Mouse (Mus musculus) CH12.LX (cell line): ENCODE data around the gene Olfr172. TPM values are rescaled to one million over a fixed set of nuclear protein-coding genes. Genes with fewer than 3 reads are reported as not detected.

Experiments
- DNase-seq: peaks from one replicate; pipeline ENCODE4 v3.0.0-alpha.2; 2013; ENCODE audit errors: extremely low read depth
- H3K27ac ChIP-seq: 2 replicates; pipeline ENCODE4 v1.5.1; 2012; ENCODE audit warnings: low read depth, mild to moderate bottlenecking, control low read depth, moderate library complexity; ENCODE audit not compliant: insufficient read depth
- H3K27me3 ChIP-seq: replicated peaks from 2 replicates; pipeline ENCODE3; 2012; ENCODE audit warnings: inconsistent platforms
- H3K36me3 ChIP-seq, 2 experiments: replicated peaks in 1 of 2; 2 replicates each; pipeline versions ENCODE3 to v1.6.1; 2012; ENCODE audit warnings: inconsistent platforms in 1 of 2, low read length in 1 of 2, mild to moderate bottlenecking in 1 of 2, mixed read lengths in 1 of 2, moderate library complexity in 1 of 2; ENCODE audit not compliant: control insufficient read depth in 1 of 2, insufficient read depth in 1 of 2
- H3K4me1 ChIP-seq, 2 experiments: 2 replicates each; pipeline ENCODE4 v1.6.1; 2012; ENCODE audit warnings: inconsistent platforms in 1 of 2, moderate library complexity in 1 of 2; ENCODE audit not compliant: insufficient read depth in 2 of 2, control insufficient read depth in 1 of 2
- H3K4me2 ChIP-seq: 2 replicates; pipeline ENCODE4 v1.6.1; 2012; ENCODE audit warnings: low read depth, mild to moderate bottlenecking, control low read depth; ENCODE audit not compliant: poor library complexity, insufficient read depth, severe bottlenecking
- H3K4me3 ChIP-seq, 3 experiments: fragments of 150-350 bp in 1 of 3; sonication (generic) in 1 of 3; replicated peaks in 1 of 3; 2 replicates each; pipeline versions ENCODE3 to v1.5.1; 2011 to 2012; ENCODE audit warnings: low read depth in 2 of 3, low read length in 2 of 3, mild to moderate bottlenecking in 2 of 3, moderate library complexity in 2 of 3, control low read depth in 1 of 3, improper control_type of control experiment in 1 of 3, inconsistent platforms in 1 of 3, mixed read lengths in 1 of 3; ENCODE audit not compliant: poor library complexity in 1 of 3
- H3K79me2 ChIP-seq: replicated peaks from 2 replicates; pipeline ENCODE4 v1.6.1; 2012; ENCODE audit warnings: mild to moderate bottlenecking, moderate library complexity; ENCODE audit not compliant: control insufficient read depth, poor library complexity, insufficient read depth, severe bottlenecking; ENCODE audit errors: extremely low read depth
- H3K9ac ChIP-seq: 2 replicates; pipeline ENCODE4 v1.6.1; 2012; ENCODE audit warnings: low read depth, mild to moderate bottlenecking, control low read depth, moderate library complexity; ENCODE audit not compliant: insufficient read depth
- H3K9me3 ChIP-seq: replicated peaks from 2 replicates; pipeline ENCODE3; 2012; ENCODE audit warnings: low read length, inconsistent platforms, mixed read lengths
- BHLHE40 ChIP-seq: IDR thresholded peaks from 2 replicates; pipeline ENCODE4 v1.6.1; 2011; ENCODE audit warnings: mild to moderate bottlenecking, low read depth, low read length, improper control_type of control experiment
- CHD1 ChIP-seq: IDR thresholded peaks from 2 replicates; pipeline ENCODE4 v1.6.1; 2012; ENCODE audit warnings: low read depth, low read length, improper control_type of control experiment, inconsistent platforms
- CHD2 ChIP-seq: IDR thresholded peaks from 2 replicates; pipeline ENCODE4 v1.6.1; 2011; ENCODE audit warnings: low read length, improper control_type of control experiment
- CTCF ChIP-seq, 2 experiments: IDR thresholded peaks in 1 of 2; conservative IDR thresholded peaks in 1 of 2; 2 replicates each; pipeline ENCODE4 v1.5.1; 2011 to 2012; ENCODE audit warnings: low read depth in 2 of 2, low read length in 2 of 2, improper control_type of control experiment in 1 of 2, inconsistent platforms in 1 of 2, mild to moderate bottlenecking in 1 of 2, moderate library complexity in 1 of 2
- E2F4 ChIP-seq: IDR thresholded peaks from 2 replicates; pipeline ENCODE4 v1.6.1; 2011; ENCODE audit warnings: low read depth, low read length, improper control_type of control experiment; ENCODE audit not compliant: insufficient replicate concordance
- ELF1 ChIP-seq: IDR thresholded peaks from 2 replicates; pipeline ENCODE4 v1.6.1; 2014; ENCODE audit warnings: low read depth, mild to moderate bottlenecking, inconsistent platforms, low read length, improper control_type of control experiment
- EP300 ChIP-seq: IDR thresholded peaks from 2 replicates; pipeline ENCODE4 v1.6.1; 2011; ENCODE audit warnings: low read length, improper control_type of control experiment
- ETS1 ChIP-seq: conservative IDR thresholded peaks from 2 replicates; pipeline ENCODE4 v1.6.1; 2012; ENCODE audit warnings: low read depth, mild to moderate bottlenecking, inconsistent platforms, low read length, improper control_type of control experiment, moderate library complexity
- GABPA ChIP-seq: IDR thresholded peaks from 2 replicates; pipeline ENCODE4 v1.6.1; 2012; ENCODE audit warnings: low read depth, low read length, improper control_type of control experiment, inconsistent platforms; ENCODE audit not compliant: insufficient replicate concordance
- HCFC1 ChIP-seq: IDR thresholded peaks from 2 replicates; pipeline ENCODE4 v1.6.1; 2012; ENCODE audit warnings: low read depth, mild to moderate bottlenecking, inconsistent platforms, low read length, improper control_type of control experiment
- IRF4 ChIP-seq: IDR thresholded peaks from 2 replicates; pipeline ENCODE4 v1.6.1; 2014; ENCODE audit warnings: low read depth, mild to moderate bottlenecking, inconsistent platforms, low read length, improper control_type of control experiment
- JUN ChIP-seq: IDR thresholded peaks from 2 replicates; pipeline ENCODE4 v1.6.1; 2011; ENCODE audit warnings: low read depth, mild to moderate bottlenecking, low read length, improper control_type of control experiment, moderate library complexity; ENCODE audit not compliant: insufficient read depth
- JUND ChIP-seq: conservative IDR thresholded peaks from 2 replicates; pipeline ENCODE4 v1.6.1; 2011; ENCODE audit warnings: low read depth, low read length, improper control_type of control experiment
- KAT2A ChIP-seq: IDR thresholded peaks from 2 replicates; pipeline ENCODE4 v1.6.1; 2012; ENCODE audit warnings: low read length, improper control_type of control experiment, inconsistent platforms; ENCODE audit not compliant: insufficient replicate concordance
- MAFK ChIP-seq: IDR thresholded peaks from 2 replicates; pipeline ENCODE4 v1.6.1; 2011; ENCODE audit warnings: low read length, improper control_type of control experiment; ENCODE audit not compliant: insufficient replicate concordance
- MAX ChIP-seq: IDR thresholded peaks from 2 replicates; pipeline ENCODE4 v1.6.1; 2011; ENCODE audit warnings: low read length, improper control_type of control experiment
- MAZ ChIP-seq: IDR thresholded peaks from 2 replicates; pipeline ENCODE4 v1.6.1; 2012; ENCODE audit warnings: low read depth, mild to moderate bottlenecking, inconsistent platforms, low read length, improper control_type of control experiment, moderate library complexity
- MEF2A ChIP-seq: IDR thresholded peaks from 2 replicates; pipeline ENCODE4 v1.6.1; 2014; ENCODE audit warnings: low read depth, mild to moderate bottlenecking, inconsistent platforms, low read length, improper control_type of control experiment, borderline replicate concordance
- MXI1 ChIP-seq: IDR thresholded peaks from 2 replicates; pipeline ENCODE4 v1.6.1; 2011; ENCODE audit warnings: mild to moderate bottlenecking, low read depth, low read length, improper control_type of control experiment
- MYC ChIP-seq: IDR thresholded peaks from 2 replicates; pipeline ENCODE4 v1.6.1; 2011; ENCODE audit warnings: low read depth, mild to moderate bottlenecking, improper control_type of control experiment, low read length
- NELFE ChIP-seq: IDR thresholded peaks from 2 replicates; pipeline ENCODE4 v1.6.1; 2011; ENCODE audit warnings: low read depth, low read length, improper control_type of control experiment
- NRF1 ChIP-seq: IDR thresholded peaks from 2 replicates; pipeline ENCODE4 v1.6.1; 2014; ENCODE audit warnings: low read depth, mild to moderate bottlenecking, inconsistent platforms, low read length, improper control_type of control experiment, moderate library complexity
- PAX5 ChIP-seq: IDR thresholded peaks from 2 replicates; pipeline ENCODE4 v1.6.1; 2012; ENCODE audit warnings: low read length, inconsistent platforms, mixed read lengths
- POLR2A ChIP-seq: IDR thresholded peaks from 2 replicates; pipeline ENCODE4 v1.6.1; 2011; ENCODE audit warnings: low read depth, mild to moderate bottlenecking, improper control_type of control experiment, low read length
- POLR2AphosphoS2 ChIP-seq: IDR thresholded peaks from 2 replicates; pipeline ENCODE4 v1.6.1; 2011; ENCODE audit warnings: low read depth, low read length, improper control_type of control experiment
- RAD21 ChIP-seq: IDR thresholded peaks from 2 replicates; pipeline ENCODE4 v1.6.1; 2011; ENCODE audit warnings: low read depth, mild to moderate bottlenecking, low read length, improper control_type of control experiment, moderate library complexity
- RCOR1 ChIP-seq: conservative IDR thresholded peaks from 2 replicates; pipeline ENCODE4 v1.6.1; 2012; ENCODE audit warnings: low read depth, mild to moderate bottlenecking, inconsistent platforms, low read length, improper control_type of control experiment
- SIN3A ChIP-seq: IDR thresholded peaks from 2 replicates; pipeline ENCODE4 v1.6.1; 2012; ENCODE audit warnings: low read length, improper control_type of control experiment, inconsistent platforms
- SMC3 ChIP-seq: IDR thresholded peaks from 2 replicates; pipeline ENCODE4 v1.6.1; 2011; ENCODE audit warnings: low read depth, low read length, improper control_type of control experiment
- TBP ChIP-seq: conservative IDR thresholded peaks from 2 replicates; pipeline ENCODE4 v1.6.1; 2011; ENCODE audit warnings: low read depth, low read length, improper control_type of control experiment
- TCF12 ChIP-seq: IDR thresholded peaks from 2 replicates; pipeline ENCODE4 v1.6.1; 2014; ENCODE audit warnings: low read depth, mild to moderate bottlenecking, inconsistent platforms, low read length, improper control_type of control experiment
- UBTF ChIP-seq: IDR thresholded peaks from 2 replicates; pipeline ENCODE4 v1.6.1; 2012; ENCODE audit warnings: low read depth, mild to moderate bottlenecking, inconsistent platforms, low read length, improper control_type of control experiment, moderate library complexity
- USF1 ChIP-seq: IDR thresholded peaks from 2 replicates; pipeline ENCODE4 v1.6.1; 2014; ENCODE audit warnings: low read depth, mild to moderate bottlenecking, inconsistent platforms, low read length, improper control_type of control experiment
- USF2 ChIP-seq: conservative IDR thresholded peaks from 2 replicates; pipeline ENCODE4 v1.6.1; 2011; ENCODE audit warnings: low read depth, low read length, improper control_type of control experiment
- ZC3H11A ChIP-seq: IDR thresholded peaks from 2 replicates; pipeline ENCODE4 v1.6.1; 2012; ENCODE audit warnings: low read depth, mild to moderate bottlenecking, inconsistent platforms, low read length, improper control_type of control experiment
- ZKSCAN1 ChIP-seq: IDR thresholded peaks from 2 replicates; pipeline ENCODE4 v1.6.1; 2012; ENCODE audit warnings: low read depth, inconsistent platforms, low read length, improper control_type of control experiment, borderline replicate concordance
- ZMIZ1 ChIP-seq: IDR thresholded peaks from 2 replicates; pipeline ENCODE4 v1.6.1; 2012; ENCODE audit warnings: low read depth, mild to moderate bottlenecking, inconsistent platforms, low read length, improper control_type of control experiment
- ZNF384 ChIP-seq: IDR thresholded peaks from 2 replicates; pipeline ENCODE4 v1.6.1; 2012; ENCODE audit warnings: low read depth, low read length, improper control_type of control experiment, inconsistent platforms
- dilution Hi-C: fragments of 300-500 bp; cut with MboI; formaldehyde crosslinking; loops from 2 replicates; pipeline ENCODE4 v1.14.3; 2020; ENCODE audit warnings: low sequenced_read_pairs; ENCODE audit not compliant: extremely low pct_unique_long_range_greater_than_20kb, extremely low pct_ligation_motif_present
- in situ Hi-C: fragments of 300-500 bp; cut with MboI; formaldehyde crosslinking; loops from 3 replicates; pipeline ENCODE4 v1.14.3; 2019; ENCODE audit warnings: low sequenced_read_pairs, low pct_ligation_motif_present, low pct_unique_long_range_greater_than_20kb, mixed read lengths
- polyA plus RNA-seq: library from polyadenylated mRNA; unstranded; fragments of >175 nt; gene quantifications from 2 replicates; pipeline ENCODE4 v1.2.1, GENCODE M21; 2012; ENCODE audit warnings: low read depth; ENCODE audit not compliant: insufficient read length
- total RNA-seq, 2 experiments: library from RNA; depleted of rRNA; stranded (reverse); fragments of 300-350 nt in 1 of 2; fragments of >200 nt in 1 of 2; gene quantifications; 2 replicates each; pipeline ENCODE4 v1.2.3; 2012 to 2014

Gene Olfr172
- total and polyA plus RNA-seq, 3 experiments, result not detected

DNA sequence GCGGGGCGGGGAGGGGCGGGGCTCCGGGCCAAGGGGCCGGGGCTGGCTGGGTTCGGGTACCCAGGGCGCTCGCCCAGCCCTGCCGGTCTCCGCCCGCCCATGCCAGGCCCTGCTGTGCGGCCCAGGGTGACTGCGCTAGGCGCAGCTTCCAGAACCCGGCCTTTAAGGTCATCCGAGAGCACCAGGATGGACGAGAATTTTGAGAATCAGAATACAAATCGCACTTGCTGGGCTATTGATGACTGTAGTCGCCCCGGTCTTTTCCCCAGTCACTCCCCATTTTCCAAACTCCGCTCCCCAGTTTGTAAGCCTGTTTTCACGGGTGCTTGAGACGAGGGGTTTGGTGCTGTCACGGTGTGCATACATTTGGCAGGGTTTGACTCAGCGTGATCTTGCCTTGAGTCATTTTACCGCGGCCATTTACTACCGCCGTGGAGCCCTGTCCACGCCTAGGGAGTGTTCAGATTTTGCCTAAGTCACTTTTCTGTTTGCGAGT, 34.8 kb downstream of the Olfr172 start:
- in situ Hi-C loops, result no loop called here

DNA sequence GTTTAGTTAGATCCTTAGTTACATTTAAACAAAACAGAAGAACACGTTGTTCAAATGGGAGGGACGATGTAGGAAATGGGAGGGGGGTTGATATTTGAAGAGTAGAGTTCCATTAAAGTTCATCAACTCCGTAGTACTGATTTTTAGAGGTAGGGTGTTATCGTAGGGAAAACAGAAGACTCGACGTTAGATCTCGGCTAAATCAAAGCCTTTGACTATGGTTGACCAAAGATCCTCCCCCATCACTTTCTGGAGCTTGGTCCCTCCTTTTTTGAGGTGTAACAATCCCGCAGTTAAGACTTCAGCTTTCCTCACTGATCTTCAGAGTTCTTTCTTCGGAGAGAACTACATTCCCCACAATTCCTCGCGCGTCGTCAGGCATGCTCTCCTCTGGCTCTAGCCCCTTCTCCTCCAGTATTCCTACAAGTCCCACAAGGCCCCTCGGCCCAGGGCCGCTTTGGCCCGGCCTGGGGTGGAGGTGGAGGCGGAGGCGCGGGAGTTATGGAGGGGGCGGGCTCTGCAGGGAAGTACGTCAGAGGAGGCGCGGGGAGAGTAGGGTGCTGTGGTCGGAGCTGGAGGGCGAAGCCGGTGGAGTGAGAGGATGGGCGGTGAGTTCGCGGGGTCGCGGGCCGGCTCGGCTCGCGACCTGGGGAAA, 35.4 kb downstream of the Olfr172 start, which contains the start of gene Cldnd1:
Cldnd1 (plus strand) TSS at position 434 of the 655 bp plus-strand sequence.
- Histone ChIP-seq H3K36me3 (peaks cover 31 to 33% of the 10 kb centered on the region in 2 experiments), H3K4me3 (peak within 1 kb of the TSS; percentile 75 to 79 (median 78)), H3K79me2 (peaks cover 31% of the 10 kb centered on the region), H3K27me3 (peaks cover 3% of the 10 kb centered on the region), H3K4me1 (peaks cover 8 to 30% of the 10 kb centered on the region in 2 experiments), H3K27ac (peak within 1 kb of the TSS; percentile 89), H3K4me2 (peak within 1 kb of the TSS; percentile 100), H3K9me3 (no peaks in the 10 kb centered on the region), H3K9ac (peak within 1 kb of the TSS; percentile 83)
- DNase-seq, result peak; percentile 99
- in situ Hi-C loops (no loop called here), dilution Hi-C loops (no loop called here)
- TF ChIP-seq SIN3A (no peak; the same call in none of the 2 replicates), ELF1 (peak; percentile 84), POLR2AphosphoS2 (peak; percentile 85), EP300 (no peak), GABPA (peak; percentile 91; the same call in 1 of the 2 replicates), USF1 (no peak), MAX (peak; percentile 87), CTCF (conservative IDR thresholded peaks at IDR 0.05 in 1 of 2, IDR thresholded peaks at IDR 0.05 in 1 of 2; ENCODE audit: low read depth in 2 of 2, low read length in 2 of 2) (no peak), USF2 (no peak; the same call in 1 of the 2 replicates), MYC (peak; percentile 93), RAD21 (no peak; the same call in 1 of the 2 replicates), ZKSCAN1 (no peak), PAX5 (no peak), ZNF384 (no peak), RCOR1 (no peak), CHD1 (peak; percentile 98)

More for the DNA sequence above, 34.8 kb downstream of the Olfr172 start:
- peaks cover 3% of the 10 kb centered on the region for H3K27me3 ChIP-seq
- peak overlapping the region; percentile 81 for H3K9ac ChIP-seq
- no peaks in the 10 kb centered on the region for H3K9me3 ChIP-seq
- H3K36me3 ChIP-seq, result peaks cover 35 to 39% of the 10 kb centered on the region in 2 experiments
- H3K4me1 ChIP-seq, result peaks cover 8 to 30% of the 10 kb centered on the region in 2 experiments
- dilution Hi-C loops, result no loop called here
- TF ChIP-seq POLR2A (no peak), TBP (no peak), PAX5 (no peak), TCF12 (no peak), MXI1 (peak; percentile 68; the same call in 1 of the 2 replicates), MAZ (no peak), NELFE (no peak), HCFC1 (no peak; the same call in 1 of the 2 replicates), SMC3 (no peak), ZNF384 (no peak), JUN (no peak), MYC (0 out of 2 replicates have a peak, but pooled peaks have one; percentile 15), UBTF (peak; percentile 70; the same call in 1 of the 2 replicates), JUND (no peak), GABPA (no peak), MAFK (peak; percentile 6; the same call in 1 of the 2 replicates), POLR2AphosphoS2 (no peak), SIN3A (peak; percentile 69), USF1 (no peak), ETS1 (no peak), USF2 (no peak), ZKSCAN1 (no peak), IRF4 (peak; percentile 53; the same call in 1 of the 2 replicates), RAD21 (no peak), RCOR1 (no peak), EP300 (0 out of 2 replicates have a peak, but pooled peaks have one; percentile 15), CHD2 (peak; percentile 18; the same call in 1 of the 2 replicates), E2F4 (no peak), MEF2A (no peak), BHLHE40 (0 out of 2 replicates have a peak, but pooled peaks have one; percentile 33), NRF1 (no peak), CHD1 (peak; percentile 70), KAT2A (no peak), ZC3H11A (no peak), ZMIZ1 (no peak), CTCF (conservative IDR thresholded peaks at IDR 0.05 in 1 of 2, IDR thresholded peaks at IDR 0.05 in 1 of 2; ENCODE audit: low read depth in 2 of 2, low read length in 2 of 2) (no peak), MAX (0 out of 2 replicates have a peak, but pooled peaks have one; percentile 55), ELF1 (no peak)
- H3K4me2 ChIP-seq, result peak overlapping the region; percentile 100; the same call in 1 of the 2 replicates
- peak; percentile 46 for DNase-seq
- H3K27ac ChIP-seq, result peak overlapping the region; percentile 44
- peak overlapping the region; percentile 75 to 79 (median 78) for H3K4me3 ChIP-seq
- peaks cover 31% of the 10 kb centered on the region for H3K79me2 ChIP-seq
